Mouse (Mus musculus) forelimb bud, embryonic 11.5 days (tissue): ENCODE measurements at regions not wholly inside any gene's neighbourhood (a gene's known extent, or its start where the extent isn't known, plus 50 kb on each side); places are given as distances from the start of the nearest gene placed in this dataset.

Experiments
- DNase-seq: peaks from one replicate; pipeline ENCODE4 v3.0.0-alpha.2; 2012; ENCODE audit warnings: low read depth, low spot score

DNA sequence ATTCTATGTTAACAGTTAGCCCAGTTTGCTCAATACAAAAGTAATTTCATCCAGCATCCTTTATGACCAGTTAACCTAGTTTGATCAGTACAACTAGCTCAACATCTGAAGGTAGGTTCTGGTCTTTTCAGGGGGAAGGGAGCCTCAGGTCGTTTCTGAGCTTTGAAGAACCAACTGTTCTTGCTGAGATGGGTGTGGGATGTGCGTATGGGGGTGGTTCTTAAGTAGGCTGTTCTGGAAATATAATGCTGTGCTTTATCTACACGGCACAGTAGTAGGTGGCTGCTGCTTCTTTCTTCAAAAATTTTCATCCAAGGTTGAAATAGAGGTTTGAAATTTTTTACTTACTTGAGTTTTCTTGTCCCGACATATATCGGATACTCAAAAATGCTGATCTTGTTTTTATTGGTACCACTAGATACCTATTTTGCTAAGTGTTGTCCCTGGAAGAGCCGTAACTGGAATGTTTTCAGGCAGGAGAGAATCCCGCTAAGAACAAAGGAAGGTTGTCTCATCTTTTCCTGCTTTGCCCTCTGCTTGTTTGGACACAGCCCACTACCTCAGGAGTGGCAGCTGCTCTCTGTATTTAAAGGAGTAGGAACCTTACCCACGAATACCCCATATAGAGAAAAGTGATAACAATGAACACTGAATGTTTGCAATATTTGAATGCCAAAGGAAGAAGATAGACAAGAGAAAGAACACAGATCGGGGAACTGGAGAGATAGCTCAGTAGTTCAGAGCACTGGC is 275.5 kb downstream of the Cdh10 start:
- DNase-seq, result no peak

DNA sequence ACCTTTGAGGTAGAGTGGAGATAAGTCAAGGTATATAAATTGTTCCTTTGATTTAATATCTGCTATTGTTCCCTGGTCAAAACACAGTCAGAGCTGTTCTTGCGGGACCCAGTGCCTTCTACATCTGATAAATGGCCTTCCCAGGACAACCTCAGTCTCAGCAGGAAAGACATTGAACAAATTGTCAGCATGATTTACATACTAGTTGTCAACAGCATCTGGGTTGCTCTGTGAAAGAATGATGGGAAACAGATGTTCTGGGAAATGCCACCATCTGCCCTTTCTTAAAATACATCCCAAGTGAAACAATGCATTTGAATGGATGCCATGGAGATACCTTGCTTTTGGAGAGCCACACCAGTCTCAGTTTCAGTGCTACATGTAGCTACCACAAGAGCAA is 296.2 kb downstream of the Cdh10 start:
- DNase-seq, result peak; percentile 71

DNA sequence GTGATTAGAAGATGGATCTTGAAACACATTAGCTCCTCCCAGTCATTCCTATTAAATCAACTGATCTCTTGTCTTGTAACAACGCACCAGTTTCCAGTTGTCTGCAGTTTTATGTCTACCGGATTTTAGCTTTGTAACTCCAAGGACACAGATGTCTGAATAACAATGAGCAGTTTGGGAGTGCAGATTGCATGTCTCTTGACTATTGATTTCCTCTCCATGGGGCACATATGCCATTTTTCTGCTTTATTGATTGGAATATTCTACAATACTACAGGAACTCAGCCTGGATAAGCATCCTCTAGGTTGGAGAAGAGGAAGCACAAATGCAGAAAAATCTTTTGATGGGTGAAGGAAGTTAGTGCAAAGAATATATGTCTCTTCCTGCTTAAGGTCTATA is 300.2 kb downstream of the Cdh10 start:
- DNase-seq, result no peak

GRCm38 (mm10) chr15:19127454-19127853 is 308.7 kb downstream of the Cdh10 start:
- no peak for DNase-seq

DNA sequence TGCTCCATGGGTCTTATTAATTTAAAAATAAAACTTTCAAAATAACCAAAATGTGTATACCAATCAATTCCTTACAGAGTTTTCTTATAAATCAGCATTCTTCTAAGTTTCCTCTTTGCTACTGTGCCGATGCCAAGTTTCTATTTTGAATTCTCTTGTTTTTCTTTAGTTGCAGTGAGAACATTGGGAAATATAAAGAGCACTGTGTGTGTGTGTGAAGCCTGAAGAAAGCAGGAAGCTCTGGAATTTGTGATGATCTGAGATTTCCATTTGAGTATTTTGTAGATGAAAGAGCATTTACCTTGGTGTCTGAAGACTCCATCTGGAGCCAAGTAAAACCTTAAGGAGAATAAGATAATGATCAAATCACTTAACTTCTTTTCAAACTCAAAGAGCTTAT is 310.6 kb downstream of the Cdh10 start:
- DNase-seq, result no peak

GRCm38 (mm10) chr15:19153682-19154081 is 334.9 kb downstream of the Cdh10 start:
- no peak for DNase-seq

- no peak for DNase-seq
Observed at GRCm38 (mm10) chr15:19162119-19162888, 343.6 kb downstream of the Cdh10 start.

DNA sequence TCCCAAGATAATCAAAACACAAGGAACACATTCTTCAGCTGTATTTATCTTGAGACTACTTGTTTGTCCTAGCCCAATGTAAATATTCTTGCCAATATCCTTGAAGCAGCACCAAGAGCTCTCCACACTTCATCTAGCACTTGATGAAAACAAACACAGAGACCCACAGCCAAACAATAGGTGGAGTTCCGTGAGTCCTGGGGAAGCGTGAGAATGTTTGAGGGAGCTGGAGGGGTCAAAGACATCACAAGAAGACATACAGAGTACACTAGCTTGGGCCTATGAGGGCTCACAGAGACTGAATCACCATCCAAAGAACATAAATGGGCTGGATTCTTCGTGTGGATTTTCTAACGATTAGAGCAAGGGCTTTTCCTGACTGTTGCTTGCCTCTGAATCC is 356.7 kb downstream of the Cdh10 start:
- no peak for DNase-seq
